Mouse (Mus musculus) lung, adult 2 months (tissue): ENCODE measurements at regions not wholly inside any gene's neighbourhood (a gene's known extent, or its start where the extent isn't known, plus 50 kb on each side); places are given as distances from the start of the nearest gene placed in this dataset.

Experiments
- DNase-seq: peaks from one replicate; pipeline ENCODE4 v3.0.0; 2022
- H3K4me1 ChIP-seq: fragments of 200-500 bp; 2 replicates; pipeline ENCODE4 v1.6.1; 2011; ENCODE audit warnings: low read length; ENCODE audit not compliant: control insufficient read depth, insufficient read depth
- H3K4me3 ChIP-seq: fragments of 200-500 bp; replicated peaks from 2 replicates; pipeline ENCODE3; 2011; ENCODE audit warnings: low read depth, mild to moderate bottlenecking, control low read depth, low read length; ENCODE audit errors: extremely low read depth
- CTCF ChIP-seq: fragments of 200-500 bp; IDR thresholded peaks from 2 replicates; pipeline ENCODE4 v1.5.1; 2011; ENCODE audit warnings: mild to moderate bottlenecking, low read length, control low read depth; ENCODE audit not compliant: insufficient read depth
- POLR2A ChIP-seq: fragments of 200-500 bp; IDR thresholded peaks from 2 replicates; pipeline ENCODE4 v1.6.1; 2011; ENCODE audit warnings: low read depth, mild to moderate bottlenecking, control low read depth, low read length, borderline replicate concordance; ENCODE audit errors: extremely low read depth
- WGBS: fragments of 180-500 bp; shearing (Covaris S2); methylation state at CpG from one replicate; pipeline ENCODE4 v1.1.7; 2018; 5-methylcytosine and 5-hydroxymethylcytosine counted together

GRCm38 (mm10) chr9:50031318-50031717 is 232.6 kb upstream of the Ncam1 start:
- H3K4me3 ChIP-seq, result no peak overlapping the region
- H3K4me1 ChIP-seq, result no peaks in the 10 kb centered on the region
- 59% methylated on average over 2 of the region's 2 CpGs for WGBS
- DNase-seq, result no peak
- TF ChIP-seq CTCF (no peak), POLR2A (no peak)

- TF ChIP-seq CTCF (no peak), POLR2A (no peak)
- WGBS, result 43% methylated on average over 3 of the region's 3 CpGs
- no peak for DNase-seq
- Histone ChIP-seq H3K4me1 (no peaks in the 10 kb centered on the region), H3K4me3 (no peak overlapping the region)
These were observed 230.3 kb upstream of the Ncam1 start for GRCm38 (mm10) chr9:50029030-50029429.

GRCm38 (mm10) chr9:50028573-50028972 is 229.8 kb upstream of the Ncam1 start:
- WGBS, result 75% methylated on average over 2 of the region's 2 CpGs
- no peak for DNase-seq
- no peak overlapping the region for H3K4me3 ChIP-seq
- no peaks in the 10 kb centered on the region for H3K4me1 ChIP-seq
- TF ChIP-seq POLR2A (no peak), CTCF (no peak)

- WGBS, result 78% methylated on average over 6 of the region's 6 CpGs
- no peak overlapping the region for H3K4me3 ChIP-seq
- TF ChIP-seq POLR2A (no peak), CTCF (no peak)
- DNase-seq, result no peak
- no peaks in the 10 kb centered on the region for H3K4me1 ChIP-seq
These were observed 226.1 kb upstream of the Ncam1 start for GRCm38 (mm10) chr9:50024820-50025219.

GRCm38 (mm10) chr9:50013602-50014001 is 214.9 kb upstream of the Ncam1 start:
- no peak for DNase-seq
- no peak overlapping the region for H3K4me3 ChIP-seq
- TF ChIP-seq POLR2A, result no peak
- no peak for TF ChIP-seq CTCF
- WGBS, result 68% methylated on average over 4 of the region's 4 CpGs
- no peaks in the 10 kb centered on the region for H3K4me1 ChIP-seq

GRCm38 (mm10) chr9:50005757-50006576 is 207.2 kb upstream of the Ncam1 start:
- no peak for DNase-seq
- TF ChIP-seq CTCF, result no peak
- no peak for TF ChIP-seq POLR2A
- 49% methylated on average over 8 of the region's 8 CpGs for WGBS
- H3K4me3 ChIP-seq, result no peak overlapping the region
- no peaks in the 10 kb centered on the region for H3K4me1 ChIP-seq

- Histone ChIP-seq H3K4me3 (no peak overlapping the region), H3K4me1 (no peaks in the 10 kb centered on the region)
- 67% methylated on average over 6 of the region's 6 CpGs for WGBS
- DNase-seq, result no peak
- TF ChIP-seq CTCF, result no peak
- TF ChIP-seq POLR2A, result no peak
These were observed 204.0 kb upstream of the Ncam1 start for GRCm38 (mm10) chr9:50002695-50003094.

GRCm38 (mm10) chr9:50000497-50001404 is 202.0 kb upstream of the Ncam1 start:
- no peak for TF ChIP-seq CTCF
- TF ChIP-seq POLR2A, result no peak
- 59% methylated on average over 13 of the region's 13 CpGs for WGBS
- Histone ChIP-seq H3K4me1 (no peaks in the 10 kb centered on the region), H3K4me3 (no peak overlapping the region)
- no peak for DNase-seq

- no peak for TF ChIP-seq CTCF
- TF ChIP-seq POLR2A, result no peak
- Histone ChIP-seq H3K4me1 (no peaks in the 10 kb centered on the region), H3K4me3 (no peak overlapping the region)
- 63% methylated on average over 1 of the region's 1 CpGs for WGBS
- DNase-seq, result no peak
These were observed 201.2 kb upstream of the Ncam1 start for GRCm38 (mm10) chr9:49999970-50000369.
